Mouse (Mus musculus): Measurements from ENCODE around the gene Mterf1b.
"Not testable (repeated sequence)": the region's sequence is repeated elsewhere in the genome, so short reads cannot be mapped to it uniquely, and the experiment has no call there.

Mterf1b gene

GRCm38 (mm10) chr5:4191671-4192480 is at the start of gene Mterf1b:
TSS of gene Mterf1b (plus strand) at chr5:4192367.
- DNase-seq (ENCODE audit: low spot score): peak; percentile 43

- not testable (repeated sequence) for DNase-seq (ENCODE audit: low spot score)
Measured at GRCm38 (mm10) chr5:4159418-4160071, 32.6 kb upstream of the Mterf1b start.

GRCm38 (mm10) chr5:4161554-4161953 is 30.6 kb upstream of the Mterf1b start:
- no peak for DNase-seq (ENCODE audit: low spot score)

DNA sequence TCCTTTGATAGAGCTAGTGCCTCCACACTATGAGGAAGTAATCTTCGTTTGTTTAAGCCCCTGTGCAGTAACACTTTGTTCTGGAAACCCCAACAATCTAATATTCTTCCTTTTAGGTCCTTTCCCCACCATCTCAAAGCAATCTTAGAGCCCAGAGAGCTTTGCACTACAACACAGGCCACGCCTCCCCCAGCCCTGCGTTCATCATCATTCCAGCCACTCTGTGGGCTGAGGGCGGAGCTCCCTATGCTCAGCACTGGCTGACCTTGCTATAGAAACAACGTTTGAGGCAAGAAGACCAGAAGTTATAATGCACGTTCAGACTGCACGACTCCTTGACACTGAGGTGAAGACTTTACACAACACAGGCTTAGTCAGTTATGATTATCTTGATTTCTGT is 29.7 kb upstream of the Mterf1b start:
- DNase-seq (ENCODE audit: low spot score): no peak

DNA sequence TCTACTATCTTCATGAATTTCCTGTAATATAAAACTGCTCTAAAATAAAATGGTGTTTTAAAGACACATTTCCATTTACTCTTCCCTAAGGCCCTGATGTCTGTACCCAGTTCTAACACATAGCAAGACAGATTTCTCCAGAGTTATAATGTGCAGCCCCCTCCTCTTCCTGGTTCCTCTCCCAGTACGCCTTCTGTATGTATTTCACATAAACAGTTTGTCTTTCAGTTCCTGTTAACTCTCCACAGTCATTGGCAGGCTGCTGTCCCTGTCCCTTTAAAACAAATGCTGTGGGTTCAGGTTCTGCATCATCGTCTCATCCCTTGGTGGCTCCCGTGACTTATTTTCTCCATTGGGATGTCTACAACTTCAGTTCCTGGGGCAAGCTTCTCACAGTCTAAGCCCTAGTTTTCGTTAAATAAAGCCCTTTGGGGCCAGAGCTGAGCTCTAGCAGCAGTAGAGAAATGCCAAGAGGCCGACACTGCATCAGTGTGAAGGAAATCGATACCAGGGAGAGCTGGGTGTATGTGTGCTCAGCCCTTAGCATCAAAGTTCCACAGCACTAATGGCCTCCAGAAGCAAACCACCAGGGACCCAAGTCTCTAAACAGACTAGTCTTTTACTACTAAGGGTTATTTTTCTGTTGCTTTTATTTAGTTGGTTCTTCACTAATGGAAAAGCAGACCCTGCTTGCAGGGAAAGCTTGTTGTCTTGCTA is 24.2 kb upstream of the Mterf1b start:
- not testable (repeated sequence) for DNase-seq (ENCODE audit: low spot score)

GRCm38 (mm10) chr5:4168530-4168926 is 23.6 kb upstream of the Mterf1b start:
- not testable (repeated sequence) for DNase-seq (ENCODE audit: low spot score)

GRCm38 (mm10) chr5:4176421-4176820 is 15.7 kb upstream of the Mterf1b start:
- DNase-seq (ENCODE audit: low spot score): not testable (repeated sequence)

DNA sequence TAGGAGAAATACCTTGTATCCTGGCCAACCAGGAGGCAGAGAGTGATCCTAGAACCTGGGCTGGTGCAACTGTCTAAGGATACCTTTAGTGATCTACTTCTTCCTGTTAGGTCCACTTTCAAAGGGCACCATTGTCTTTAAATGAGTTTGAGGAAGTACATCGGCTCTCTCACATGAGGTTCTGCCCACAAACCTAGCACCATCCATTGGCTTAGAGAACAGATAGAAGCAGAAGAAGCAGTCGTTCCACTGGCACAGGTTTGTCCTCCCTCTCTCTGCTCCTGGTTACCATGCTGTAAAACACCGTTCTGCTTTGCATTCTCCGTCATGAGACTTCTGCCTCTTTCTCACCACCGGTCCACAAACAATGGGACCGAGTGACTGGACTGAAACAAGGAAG is 12.8 kb upstream of the Mterf1b start:
- DNase-seq (ENCODE audit: low spot score): no peak

DNA sequence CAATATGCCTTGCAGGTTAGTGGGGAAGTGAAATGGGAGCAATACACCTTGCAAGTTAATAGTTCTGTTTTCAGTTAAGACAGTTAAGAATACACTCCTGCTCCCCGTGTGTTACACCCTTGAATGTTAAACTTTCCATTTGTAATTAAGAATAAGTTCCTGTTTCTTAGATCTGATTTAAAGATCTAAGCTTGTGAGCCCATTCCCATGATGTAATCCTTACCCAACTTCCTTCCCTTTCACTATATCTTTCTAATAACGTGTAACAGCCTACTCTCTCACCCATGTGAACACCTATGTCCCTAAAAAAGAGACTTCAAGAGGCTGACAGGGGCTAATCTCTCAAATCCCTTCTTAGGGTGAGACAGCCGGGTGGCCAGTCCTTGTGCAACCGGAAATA is 5.4 kb upstream of the Mterf1b start:
- no peak for DNase-seq (ENCODE audit: low spot score)

GRCm38 (mm10) chr5:4192481-4193246 is 497 bp downstream of the Mterf1b start:
- DNase-seq (ENCODE audit: low spot score): not testable (repeated sequence)

- DNase-seq (ENCODE audit: low spot score): no peak
Measured at GRCm38 (mm10) chr5:4193247-4193628, 1.1 kb downstream of the Mterf1b start.

GRCm38 (mm10) chr5:4194166-4194565 is 2.0 kb downstream of the Mterf1b start:
- DNase-seq (ENCODE audit: low spot score): peak; percentile 51

DNA sequence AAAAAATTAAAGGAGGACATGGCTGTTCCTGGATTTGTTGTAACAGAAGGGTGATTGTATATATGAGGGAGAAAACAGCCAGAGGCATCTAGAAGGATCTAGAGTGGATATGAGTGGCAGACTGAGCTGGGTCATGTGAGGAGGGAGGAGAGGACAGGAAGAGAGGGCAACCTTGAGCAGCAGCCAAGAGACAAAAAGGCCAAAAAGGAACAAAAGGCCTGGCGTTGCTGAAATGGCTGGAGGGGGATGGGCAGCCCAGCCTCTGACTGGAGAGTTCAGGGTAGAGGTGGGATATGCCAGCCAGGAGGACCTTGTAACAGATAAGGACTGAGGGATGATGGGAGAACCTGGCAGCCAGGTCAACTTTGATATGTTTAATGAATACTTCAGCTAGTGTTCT is 2.9 kb downstream of the Mterf1b start:
- no peak for DNase-seq (ENCODE audit: low spot score)

DNA sequence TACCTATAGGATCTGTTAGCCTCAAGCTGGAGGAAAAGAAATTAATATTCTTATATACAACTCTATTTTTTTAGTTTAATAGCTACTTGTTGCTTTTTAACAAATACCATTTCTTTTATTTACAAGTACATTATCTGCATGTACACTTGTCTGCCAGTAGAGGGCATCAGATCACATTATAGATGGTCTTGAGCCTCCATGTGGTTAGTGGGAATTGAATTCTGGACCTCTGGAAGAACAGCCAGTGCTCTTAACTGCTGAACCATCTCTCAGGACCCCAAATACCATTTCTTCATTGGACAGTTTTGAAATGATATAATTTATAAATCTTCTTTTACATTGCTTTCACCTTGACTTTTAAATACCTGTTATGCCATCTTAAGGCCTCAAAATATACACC is 9.2 kb downstream of the Mterf1b start:
- peak; percentile 57 for DNase-seq (ENCODE audit: low spot score)

DNA sequence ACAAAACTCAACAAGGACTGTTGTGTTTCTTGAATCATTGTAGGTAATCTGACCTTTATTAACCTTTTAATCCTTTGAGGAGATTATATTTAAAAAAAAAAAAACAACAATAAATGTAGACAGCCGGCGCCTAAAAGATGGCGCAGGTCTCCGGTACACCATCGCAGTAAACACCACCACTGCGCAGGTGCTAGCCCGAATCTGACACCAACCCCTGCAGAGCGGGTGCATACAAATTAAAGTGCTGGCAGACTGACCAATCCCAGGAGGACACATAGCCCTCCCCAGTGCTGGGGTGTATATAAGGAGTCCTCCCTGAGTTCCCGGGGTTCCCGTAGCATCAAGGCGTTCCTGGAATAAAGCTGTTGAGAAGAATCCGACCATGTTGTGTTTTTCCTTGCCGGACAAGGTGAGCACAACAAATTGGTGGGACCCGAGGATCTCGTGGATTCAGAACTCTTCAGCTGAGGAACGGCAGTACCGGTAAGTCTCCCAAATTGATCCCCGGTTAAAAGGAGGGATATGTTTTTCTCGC is 10.2 kb downstream of the Mterf1b start:
- not testable (repeated sequence) for DNase-seq (ENCODE audit: low spot score)

- not testable (repeated sequence) for DNase-seq (ENCODE audit: low spot score)
Measured at GRCm38 (mm10) chr5:4210082-4210481, 17.9 kb downstream of the Mterf1b start.

DNA sequence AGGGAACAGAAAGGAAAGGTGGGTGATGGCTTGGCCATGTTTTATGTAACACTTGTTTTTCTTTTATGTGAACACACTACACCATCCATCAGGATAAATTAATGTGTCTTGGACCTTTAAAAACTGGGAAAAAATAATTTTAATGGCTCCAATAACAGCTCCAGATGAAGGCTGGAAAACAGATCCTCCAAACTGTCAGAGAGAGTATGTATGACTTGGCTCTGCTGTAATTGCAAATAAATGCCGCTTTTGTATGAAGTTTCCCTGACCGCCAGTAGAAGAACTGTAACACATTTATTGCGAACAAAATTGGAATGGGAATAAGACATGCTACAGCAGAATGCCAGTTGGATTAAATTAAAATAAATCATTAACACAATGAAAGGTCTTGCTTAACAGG is 29.1 kb downstream of the Mterf1b start:
- DNase-seq (ENCODE audit: low spot score): no peak

- no peak for DNase-seq (ENCODE audit: low spot score)
Measured at GRCm38 (mm10) chr5:4221981-4222623, 29.9 kb downstream of the Mterf1b start.

GRCm38 (mm10) chr5:4232163-4232562 is 40.0 kb downstream of the Mterf1b start:
- DNase-seq (ENCODE audit: low spot score): no peak

- DNase-seq (ENCODE audit: low spot score): no peak
Measured at GRCm38 (mm10) chr5:4234505-4234904, 42.3 kb downstream of the Mterf1b start.

GRCm38 (mm10) chr5:4240120-4240519 is 48.0 kb downstream of the Mterf1b start:
- no peak for DNase-seq (ENCODE audit: low spot score)

All from retina, embryonic 14.5 days (tissue).